Mouse (Mus musculus) spleen, postnatal 10 days (tissue): ENCODE data around the gene Tlr3.

Source experiments
- DNase-seq, 2 experiments: peaks; one replicate each; pipeline ENCODE4 v3.0.0; 2021 to 2022; ENCODE audit warnings: low spot score in 2 of 2

Gene Tlr3

DNA sequence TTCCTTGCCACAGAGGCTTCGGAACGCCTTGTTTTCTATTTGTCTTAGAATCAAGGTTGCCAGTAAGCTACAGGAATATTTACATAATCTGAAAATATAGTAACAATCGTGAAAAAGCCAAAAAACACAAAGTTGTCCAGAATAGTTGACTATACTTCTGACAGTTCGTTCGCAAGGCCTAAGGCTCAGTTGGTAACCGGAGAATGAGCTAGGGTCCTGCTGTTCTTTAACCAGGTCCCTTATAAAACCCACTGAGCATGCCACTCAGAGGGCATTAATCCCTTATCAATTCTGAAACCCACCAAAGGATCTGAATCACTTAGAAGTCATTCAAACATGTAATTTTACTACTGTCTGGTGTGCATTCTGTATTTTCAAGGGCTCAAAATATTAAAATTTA, 55.1 kb downstream of the Tlr3 start:
- no peak for DNase-seq
